Mouse (Mus musculus): ENCODE measurements around the gene Ctbp2. TPM values are rescaled to one million over a fixed set of nuclear protein-coding genes. Genes with fewer than 3 reads are reported as not detected.

The Ctbp2 gene
- total RNA-seq, 2 experiments from 2014 or later: 46.4 to 52.1 TPM

DNA sequence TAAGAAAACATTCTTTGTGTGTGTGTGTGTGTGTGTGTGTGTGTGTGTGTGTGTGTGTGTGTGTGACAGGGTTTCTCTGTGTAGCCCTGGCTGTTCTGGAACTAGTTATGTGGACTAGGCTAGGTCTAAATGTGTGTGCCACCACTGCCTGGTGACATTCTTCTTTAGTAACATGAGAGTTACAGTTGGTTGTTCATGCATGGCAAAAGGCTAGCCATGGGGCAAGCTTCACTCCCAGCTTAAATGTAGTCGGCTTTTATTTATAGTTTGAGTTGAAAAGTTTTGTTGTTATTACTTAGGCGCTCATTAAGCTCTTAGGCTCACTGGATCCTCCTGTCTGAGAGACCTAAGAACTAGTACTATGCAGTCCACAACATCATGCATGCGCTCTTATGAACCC is 159.8 kb downstream of the Ctbp2 start:
- no peak for DNase-seq (ENCODE audit: low spot score in 2 of 2)

DNA sequence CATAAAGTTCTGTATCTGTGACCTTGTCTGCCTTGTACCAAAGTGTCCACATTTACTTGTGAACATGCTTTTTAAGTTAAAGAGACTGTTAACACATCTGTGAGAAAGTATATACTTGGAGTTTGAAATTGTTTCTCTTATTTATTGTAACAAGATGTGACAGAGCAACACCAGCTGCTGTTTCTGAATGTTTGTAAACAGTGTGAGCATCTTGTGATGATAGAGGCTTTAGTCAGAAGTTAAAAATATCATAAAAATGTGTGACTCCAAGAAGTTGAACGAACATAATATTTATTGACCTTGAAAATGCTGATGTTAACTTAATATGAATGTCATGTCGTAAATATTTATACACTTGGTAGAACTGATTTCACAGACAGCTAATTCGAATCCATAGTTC is 173.5 kb downstream of the Ctbp2 start:
- DNase-seq (ENCODE audit: low spot score in 2 of 2): no peak

DNA sequence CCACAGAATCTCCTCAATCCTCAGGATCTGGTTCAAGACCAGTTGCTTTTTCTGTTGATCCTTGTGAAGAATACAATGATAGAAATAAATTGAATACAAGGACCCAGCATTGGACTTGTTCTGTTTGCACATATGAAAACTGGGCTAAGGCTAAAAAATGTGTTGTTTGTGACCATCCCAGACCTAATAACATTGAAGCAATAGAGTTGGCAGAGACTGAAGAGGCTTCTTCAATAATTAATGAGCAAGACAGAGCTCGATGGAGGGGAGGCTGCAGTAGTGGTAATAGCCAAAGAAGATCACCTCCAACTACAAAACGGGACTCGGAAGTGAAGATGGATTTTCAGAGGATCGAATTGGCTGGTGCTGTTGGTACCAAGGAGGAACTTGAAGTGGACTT is 174.2 kb downstream of the Ctbp2 start:
- no peak for DNase-seq (ENCODE audit: low spot score in 2 of 2)

DNA sequence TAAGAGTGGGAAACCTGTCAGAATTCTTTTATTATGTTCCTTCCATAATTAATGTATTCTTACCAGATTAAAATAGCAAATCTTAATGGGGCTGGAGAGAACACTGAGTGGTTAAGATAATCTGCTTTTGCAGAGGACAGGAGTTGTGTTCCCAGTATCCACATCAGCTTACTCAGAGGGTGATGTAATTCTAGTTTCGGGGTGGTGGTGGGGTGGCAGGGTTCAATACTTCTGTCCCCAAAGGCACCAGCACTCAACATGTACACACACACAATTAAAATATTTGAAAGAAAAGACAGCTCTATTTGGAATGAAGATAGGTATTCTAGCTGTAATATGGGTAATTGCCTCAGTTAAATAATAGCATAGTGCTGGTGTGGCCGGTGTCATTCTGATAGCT is 183.6 kb downstream of the Ctbp2 start:
- DNase-seq (ENCODE audit: low spot score in 2 of 2): no peak

DNA sequence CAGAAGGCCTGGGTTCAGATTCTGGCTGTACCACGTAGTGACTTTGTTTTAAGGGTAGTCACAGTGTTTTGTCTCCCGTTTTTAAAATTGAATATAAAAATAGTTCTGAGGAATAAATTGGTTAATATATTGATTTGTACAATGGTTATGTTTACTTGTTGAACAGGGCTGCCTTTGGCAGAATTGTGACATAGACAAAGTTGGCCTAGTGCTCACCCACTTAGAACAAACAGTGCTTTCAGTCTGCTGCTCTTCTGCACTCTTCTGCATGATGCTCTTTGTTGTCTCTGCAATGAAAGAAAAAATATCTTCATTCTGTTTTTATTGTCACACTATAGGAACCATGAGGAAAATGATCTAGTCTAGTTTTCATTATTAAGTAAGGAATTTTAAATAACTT is 185.0 kb downstream of the Ctbp2 start:
- DNase-seq (ENCODE audit: low spot score in 2 of 2): no peak

Other genes with a start within 250 kb of the Ctbp2 start
- 10 to 100 TPM; 34.4 to 38.1 TPM for gene Zranb1, start 193.2 kb downstream of the Ctbp2 start, total RNA-seq (2021)
- gene Fgfr2, start 1.0 kb downstream of the Ctbp2 start, total RNA-seq (2021): 10 to 100 TPM; 38.3 to 40.2 TPM